Mouse (Mus musculus) lung, adult 2 months (tissue): Measurements from ENCODE around the gene Abracl.

Source experiments
- CTCF ChIP-seq: fragments of 200-500 bp; IDR thresholded peaks from 2 replicates; pipeline ENCODE4 v1.5.1; 2011; ENCODE audit warnings: mild to moderate bottlenecking, low read length, control low read depth; ENCODE audit not compliant: insufficient read depth
- POLR2A ChIP-seq: fragments of 200-500 bp; IDR thresholded peaks from 2 replicates; pipeline ENCODE4 v1.6.1; 2011; ENCODE audit warnings: low read depth, mild to moderate bottlenecking, control low read depth, low read length, borderline replicate concordance; ENCODE audit errors: extremely low read depth

DNA sequence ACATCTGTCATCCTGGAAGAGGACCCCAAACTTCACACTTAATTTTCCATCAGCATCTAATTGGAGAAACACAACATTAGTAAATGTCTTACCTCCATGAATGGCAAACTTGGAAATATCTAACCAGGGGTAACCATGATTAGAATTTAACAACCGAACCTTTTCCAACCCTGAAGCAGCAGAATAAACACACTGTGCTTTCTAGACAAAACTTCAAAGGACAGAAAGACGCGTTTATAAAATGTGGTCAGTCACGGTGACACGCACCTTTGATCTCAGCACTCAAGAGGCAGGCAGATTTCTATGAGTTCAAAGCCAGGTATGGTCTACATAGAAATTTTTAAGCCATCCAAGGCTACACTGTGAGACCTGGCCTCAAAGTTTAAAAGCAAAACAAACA lies 11.3 kb downstream of the Abracl start:
- no peak for TF ChIP-seq POLR2A
- TF ChIP-seq CTCF, result no peak
